Mouse (Mus musculus): ENCODE results near the gene Ggt6. TPM values are rescaled to one million over a fixed set of nuclear protein-coding genes. Genes with fewer than 3 reads are reported as not detected.
A peak's percentile ranks its signal among the peaks of the same experiment; 100 is the strongest.
"Not testable (repeated sequence)": the region's sequence is repeated elsewhere in the genome, so short reads cannot be mapped to it uniquely, and the experiment has no call there.

The Ggt6 gene
- total RNA-seq, 2 experiments from 2014 or later, result 0.80 to 3.4 TPM

DNA sequence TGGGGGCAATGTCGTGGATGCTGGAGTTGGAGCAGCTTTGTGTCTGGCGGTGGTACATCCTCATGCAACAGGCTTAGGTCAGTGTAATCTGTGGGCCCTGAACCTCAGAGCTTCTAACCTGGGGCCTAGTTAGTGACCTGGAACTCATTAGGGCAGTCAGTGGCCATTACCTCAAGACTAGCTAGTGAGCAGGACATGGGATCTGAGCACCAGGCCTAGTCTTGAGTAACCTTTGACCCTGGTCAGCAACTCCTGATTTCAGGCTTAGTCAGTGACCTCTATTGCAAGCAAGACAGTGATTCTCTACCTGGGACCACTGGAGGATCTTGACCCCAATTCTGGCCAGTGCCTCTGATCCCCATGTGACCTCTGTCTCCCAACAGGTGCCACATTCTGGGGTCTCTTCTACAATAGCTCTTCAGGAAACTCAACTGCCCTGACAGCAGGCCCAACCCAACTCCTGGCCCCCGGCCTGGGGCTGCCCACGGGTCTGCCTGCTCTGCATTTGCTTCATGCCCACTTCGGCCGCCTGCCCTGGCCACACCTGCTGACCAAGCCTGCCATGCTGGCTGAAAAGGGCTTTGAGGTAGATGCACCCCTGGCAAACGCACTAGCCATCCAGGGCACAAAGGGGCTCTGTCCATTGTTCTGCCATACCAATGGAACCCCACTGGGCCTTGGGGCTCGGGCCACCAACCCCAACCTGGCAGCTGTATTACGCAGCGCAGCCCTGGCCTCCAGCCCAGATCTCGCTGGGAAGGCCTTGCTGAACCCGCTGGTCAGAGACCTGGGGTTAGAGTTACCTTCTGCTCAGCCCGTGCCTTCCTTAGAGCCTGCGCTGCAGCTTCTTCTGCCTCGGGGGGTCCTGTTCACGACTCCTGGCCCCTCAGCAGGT is 1.7 kb downstream of the Ggt6 start:
- DNase-seq (ENCODE audit: low spot score in 2 of 2), result no peak

DNA sequence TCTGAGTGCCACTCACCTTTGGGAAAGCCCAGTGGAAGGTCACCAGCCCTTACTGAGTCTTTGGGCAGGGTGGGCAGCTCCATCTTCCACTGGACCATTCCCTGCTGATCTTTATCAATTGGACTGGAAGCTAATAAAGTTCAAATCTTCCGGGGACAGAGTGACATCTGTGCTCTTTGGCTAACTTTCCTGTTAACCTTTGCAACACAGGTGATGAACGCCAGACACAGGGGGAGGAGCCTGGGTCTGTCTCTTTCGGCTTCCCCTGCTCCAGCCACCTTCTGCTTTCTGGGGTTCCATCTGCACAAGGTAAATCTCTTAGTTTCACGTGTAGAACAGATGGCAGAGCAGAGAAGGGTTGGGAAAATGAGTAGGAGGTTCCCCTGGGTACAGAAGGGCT is 3.1 kb downstream of the Ggt6 start:
- no peak for DNase-seq (ENCODE audit: low spot score in 2 of 2)

DNA sequence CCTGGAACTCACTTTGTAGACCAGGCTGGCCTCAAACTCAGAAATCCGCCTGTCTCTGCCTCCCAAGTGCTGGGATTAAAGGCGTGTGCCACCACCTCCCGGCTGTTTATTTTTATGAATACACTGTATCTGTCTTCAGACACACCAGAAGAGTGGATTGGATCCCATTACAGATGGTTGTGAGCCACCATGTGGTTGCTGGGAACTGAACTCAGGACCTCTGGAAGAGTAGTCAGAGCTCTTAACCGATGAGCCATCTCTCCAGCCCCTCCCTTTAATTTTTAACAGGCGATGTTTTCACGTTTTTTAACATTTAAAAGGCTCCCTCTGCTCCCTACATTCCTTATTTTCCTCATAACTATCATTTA is 5.3 kb downstream of the Ggt6 start:
- not testable (repeated sequence) for DNase-seq (ENCODE audit: low spot score in 2 of 2)

DNA sequence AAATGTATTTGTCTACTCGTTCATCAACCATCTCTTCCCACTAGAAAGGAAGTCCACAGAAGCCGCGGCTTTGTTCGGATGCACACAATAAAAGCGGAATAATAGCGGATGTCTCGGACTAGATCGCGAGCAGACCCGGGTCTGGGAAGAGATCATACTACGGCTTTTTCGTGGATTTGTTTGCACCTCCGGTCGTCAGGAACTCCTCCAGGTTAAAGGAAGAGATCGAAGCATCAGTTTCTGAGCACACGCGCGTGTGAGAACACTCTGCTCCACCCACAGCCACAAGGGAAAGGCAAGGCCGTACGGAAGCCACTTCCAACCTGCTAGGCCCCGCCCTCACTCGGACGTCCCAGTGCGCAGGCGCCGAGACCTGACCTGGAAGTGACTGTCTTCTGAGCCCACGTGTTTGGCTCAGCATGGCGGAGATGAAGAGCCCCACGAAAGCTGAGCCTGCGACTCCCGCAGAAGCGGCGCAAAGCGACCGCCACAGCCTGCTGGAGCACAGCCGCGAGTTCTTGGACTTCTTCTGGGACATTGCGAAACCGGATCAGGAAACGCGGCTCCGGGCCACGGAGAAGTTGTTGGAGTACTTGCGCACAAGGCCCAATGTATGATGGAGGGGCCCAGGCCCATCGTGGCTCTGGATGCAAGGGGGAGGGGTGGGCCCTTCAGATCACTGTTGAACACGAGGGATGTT is 5.8 kb downstream of the Ggt6 start, which contains the start of gene Mybbp1a:
Gene Mybbp1a, plus strand, starts transcription at position 391 of the 700 bp plus-strand sequence.
- DNase-seq (ENCODE audit: low spot score in 2 of 2), result peak; percentile 99

DNA sequence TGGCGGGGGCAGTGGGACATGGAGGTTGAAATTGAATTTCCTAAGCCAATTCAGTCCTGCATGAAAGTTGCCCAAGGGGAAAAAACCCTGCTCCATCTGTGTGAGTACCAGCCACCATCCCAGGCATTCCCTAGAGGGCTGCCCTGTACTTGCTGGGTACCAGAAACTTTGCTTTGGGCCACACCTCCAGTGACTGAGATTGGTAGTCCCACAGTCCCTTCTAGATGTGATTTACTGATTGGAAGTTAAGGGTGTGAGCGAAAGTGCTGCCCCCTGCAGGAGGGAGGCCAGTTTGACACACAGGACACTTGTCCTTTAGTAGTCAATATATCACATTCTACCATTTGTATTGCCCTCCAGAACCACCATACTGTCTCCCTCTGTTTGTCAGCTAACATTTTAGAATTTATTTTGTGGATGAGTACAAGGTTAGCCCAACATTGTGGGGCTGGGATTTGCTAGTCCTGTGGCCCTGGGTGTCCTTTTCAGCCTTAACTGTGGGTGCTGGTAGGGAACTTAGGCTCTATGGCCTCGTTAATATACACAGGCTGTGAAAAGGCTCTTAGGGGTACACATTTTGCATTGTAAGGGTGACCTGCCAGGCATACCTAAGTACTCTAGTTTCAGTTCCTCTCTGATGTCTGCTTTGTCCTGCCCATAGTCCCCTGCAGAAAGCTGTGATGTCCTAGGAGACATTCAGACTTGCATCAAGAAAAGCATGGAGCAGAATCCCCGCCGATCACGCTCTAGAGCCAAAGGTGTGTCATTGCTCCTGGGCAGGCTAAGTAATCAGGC is 11.2 kb downstream of the Ggt6 start:
- no peak for DNase-seq (ENCODE audit: low spot score in 2 of 2)

DNA sequence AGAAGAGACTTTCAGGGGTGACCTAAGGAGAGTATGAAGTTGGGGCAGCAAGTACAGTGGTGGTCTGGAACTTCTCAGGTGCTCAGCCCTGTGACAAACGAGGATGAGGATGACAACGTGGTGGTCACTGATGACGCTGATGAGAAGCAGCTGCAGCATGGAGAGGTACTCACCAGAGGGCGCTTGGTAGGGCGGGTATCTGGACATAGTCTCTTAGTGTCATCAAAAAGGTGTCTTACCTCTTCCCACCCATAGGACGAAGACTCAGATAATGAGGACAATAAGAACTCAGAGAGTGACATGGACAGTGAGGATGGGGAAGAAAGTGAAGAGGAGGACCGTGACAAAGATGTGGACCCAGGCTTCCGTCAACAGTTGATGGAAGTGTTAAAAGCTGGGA is 12.1 kb downstream of the Ggt6 start:
- no peak for DNase-seq (ENCODE audit: low spot score in 2 of 2)

DNA sequence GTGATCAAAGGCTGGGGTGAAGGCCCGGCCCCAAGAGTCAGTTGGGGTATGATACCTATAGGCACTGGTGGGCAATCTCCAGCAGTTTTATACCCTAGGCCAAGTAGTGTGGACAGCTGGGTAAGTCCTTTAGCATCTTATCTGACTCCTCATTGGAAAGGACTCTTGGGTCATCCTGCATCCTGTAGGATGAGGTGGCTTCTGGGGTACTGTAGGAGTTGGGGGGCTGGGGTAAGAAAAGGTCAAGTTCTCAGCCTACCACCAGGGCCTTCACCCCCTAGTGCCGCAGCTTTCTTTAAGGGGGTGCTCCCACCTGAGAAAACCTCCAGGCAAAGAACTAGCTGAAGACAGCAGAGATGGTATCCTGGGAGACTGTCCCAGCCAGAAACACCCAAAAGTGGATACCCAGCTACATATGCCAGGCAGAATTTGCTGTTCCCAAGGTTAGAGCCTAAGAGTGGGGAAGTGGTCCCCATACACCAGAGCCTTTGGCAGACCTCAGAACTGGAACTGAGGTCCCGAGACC is 16.9 kb downstream of the Ggt6 start:
- no peak for DNase-seq (ENCODE audit: low spot score in 2 of 2)

DNA sequence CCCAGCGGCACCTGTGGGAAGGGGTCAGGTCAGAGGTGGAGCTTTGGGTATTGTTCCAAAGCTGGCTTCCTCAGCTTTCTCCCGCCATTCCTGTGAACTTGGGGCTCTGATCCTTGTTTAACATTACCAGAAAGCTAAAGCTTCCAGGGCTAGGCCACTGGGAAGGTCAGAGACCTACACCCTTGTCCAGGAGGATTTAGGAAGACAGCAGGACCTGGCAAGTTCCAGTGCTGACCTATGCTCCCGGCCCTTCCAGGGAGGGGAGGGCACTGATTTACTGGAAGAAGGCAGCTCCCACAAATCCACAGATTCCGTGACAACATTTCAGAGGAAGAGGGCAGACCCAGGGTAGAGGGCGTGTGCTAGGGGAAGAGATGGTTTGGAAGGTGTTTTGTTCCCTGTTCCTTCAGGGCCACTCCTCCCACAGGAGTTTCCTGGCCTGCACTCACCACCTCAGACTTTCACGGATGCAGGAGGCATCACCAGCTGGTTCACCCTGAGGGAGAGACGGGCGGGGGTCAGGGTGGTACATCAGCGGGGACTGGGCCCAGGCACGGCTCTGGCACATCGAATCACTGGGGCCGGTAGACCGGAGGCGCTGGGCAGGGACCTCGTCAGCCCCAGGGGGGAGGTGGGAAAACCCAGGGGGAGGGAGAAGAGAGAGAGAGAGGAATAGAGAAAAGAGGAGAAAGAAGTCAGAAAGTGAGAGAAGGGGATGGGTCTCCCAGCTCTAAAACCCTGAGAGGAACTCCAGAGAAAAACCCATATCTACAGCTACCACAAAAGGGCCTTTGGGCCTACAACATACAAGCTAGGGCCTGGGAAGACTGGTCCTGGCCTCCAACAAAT is 18.0 kb downstream of the Ggt6 start:
- DNase-seq (ENCODE audit: low spot score in 2 of 2), result no peak

DNA sequence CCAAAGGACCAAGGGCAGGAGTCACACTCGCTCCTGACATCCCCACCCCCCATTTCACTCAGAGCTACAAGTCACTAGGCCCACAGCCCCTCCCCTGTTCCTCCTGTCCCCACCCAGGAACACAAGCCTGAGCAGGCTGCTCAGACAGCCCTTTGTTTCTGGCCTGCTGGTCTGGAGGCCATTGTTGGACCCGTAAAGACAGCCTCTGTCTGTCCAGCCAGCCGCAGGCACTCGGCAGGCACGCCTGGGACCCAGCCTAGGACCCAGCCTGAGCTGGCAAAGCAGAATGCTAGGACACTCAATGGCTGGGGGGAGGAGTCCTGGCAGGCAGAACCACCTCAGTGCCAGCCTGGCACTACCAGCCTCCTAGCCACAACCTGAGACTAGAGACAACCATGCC is 20.4 kb downstream of the Ggt6 start:
- no peak for DNase-seq (ENCODE audit: low spot score in 2 of 2)

DNA sequence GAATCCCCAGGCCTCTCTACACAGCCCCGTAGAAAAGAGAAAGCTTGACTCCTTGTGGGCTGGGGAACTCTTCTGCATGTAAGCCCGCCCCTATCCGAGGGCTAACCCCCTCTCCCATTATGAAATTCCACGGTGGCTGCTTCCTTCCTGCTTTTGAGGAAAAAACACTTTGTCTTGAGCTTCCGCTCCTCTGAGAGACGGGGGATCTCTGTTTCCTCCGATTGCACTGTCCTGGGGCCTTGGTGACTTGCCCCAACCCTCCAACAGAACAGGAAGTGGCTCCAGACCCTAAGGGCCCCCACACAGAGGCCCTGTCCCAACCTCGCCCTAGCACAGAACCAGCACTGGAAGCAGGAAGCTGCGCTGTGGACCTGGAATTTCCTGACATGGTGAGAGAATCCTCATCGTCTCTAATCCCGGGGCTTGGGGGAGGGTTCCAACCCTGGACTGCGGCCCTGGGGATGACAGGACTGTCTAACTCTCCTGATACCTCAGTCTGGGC is 22.7 kb downstream of the Ggt6 start:
- DNase-seq (ENCODE audit: low spot score in 2 of 2), result no peak

DNA sequence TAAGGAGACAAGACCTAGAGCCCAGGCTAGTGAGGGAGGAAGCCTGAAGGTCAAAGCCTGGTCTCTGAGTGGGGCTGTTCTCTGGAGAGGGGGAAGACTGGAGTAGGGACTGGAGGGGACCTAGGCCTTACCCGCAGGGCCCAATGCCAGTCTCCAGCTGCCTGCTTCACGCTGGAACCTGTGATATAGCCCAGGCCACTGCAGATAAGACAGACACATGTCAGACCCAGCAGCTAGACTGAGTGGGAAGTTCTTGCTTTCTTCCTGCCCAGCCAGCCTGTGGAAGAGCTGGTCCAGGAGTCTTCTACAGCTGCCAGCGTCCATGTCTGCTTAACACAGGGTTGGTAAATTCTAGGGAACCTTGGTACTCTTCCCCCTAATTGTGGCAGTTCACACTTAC is 23.2 kb downstream of the Ggt6 start:
- no peak for DNase-seq (ENCODE audit: low spot score in 2 of 2)

DNA sequence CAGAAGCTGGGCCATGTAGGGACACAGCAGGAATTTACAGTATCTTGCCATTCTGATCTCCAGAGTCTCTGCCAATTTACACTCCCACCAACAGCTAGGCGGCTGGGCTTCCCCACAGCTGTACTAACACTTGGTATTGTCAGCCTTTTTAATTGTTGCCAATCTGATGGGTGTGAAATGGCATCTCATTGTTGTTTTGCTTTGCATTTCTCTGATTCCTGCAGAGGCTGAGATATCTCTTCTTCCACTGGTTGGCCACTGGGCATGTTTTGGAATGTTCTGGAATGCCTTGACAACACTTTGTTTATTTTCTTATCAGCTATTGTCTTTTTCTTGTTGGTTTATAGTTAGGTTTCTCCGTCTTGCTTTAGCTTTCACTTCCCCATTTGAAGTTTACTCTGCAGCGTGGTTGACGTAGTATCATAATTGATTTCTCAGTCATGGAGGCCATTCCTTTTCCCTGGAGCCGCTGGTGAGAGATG is 26.2 kb downstream of the Ggt6 start:
- no peak for DNase-seq (ENCODE audit: low spot score in 2 of 2)

DNA sequence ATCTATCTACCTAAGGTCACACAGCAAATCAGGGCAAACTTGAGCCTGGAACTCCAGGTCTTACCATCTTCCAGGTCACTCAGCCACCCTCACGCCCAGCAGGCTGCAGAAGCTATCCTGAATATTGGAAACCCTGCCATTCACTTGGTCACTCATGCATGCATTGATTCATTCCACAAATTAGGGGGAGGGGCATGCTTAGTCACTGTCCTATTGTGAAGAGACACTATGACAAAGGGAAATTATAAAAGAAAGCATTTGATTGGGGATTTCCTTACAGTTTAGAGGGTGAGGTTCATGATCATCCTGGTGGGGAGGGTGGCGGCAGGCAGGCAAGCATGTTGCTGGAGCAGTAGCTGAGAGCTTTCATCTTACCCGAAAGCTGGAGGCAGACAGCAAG is 29.5 kb downstream of the Ggt6 start:
- no peak for DNase-seq (ENCODE audit: low spot score in 2 of 2)

DNA sequence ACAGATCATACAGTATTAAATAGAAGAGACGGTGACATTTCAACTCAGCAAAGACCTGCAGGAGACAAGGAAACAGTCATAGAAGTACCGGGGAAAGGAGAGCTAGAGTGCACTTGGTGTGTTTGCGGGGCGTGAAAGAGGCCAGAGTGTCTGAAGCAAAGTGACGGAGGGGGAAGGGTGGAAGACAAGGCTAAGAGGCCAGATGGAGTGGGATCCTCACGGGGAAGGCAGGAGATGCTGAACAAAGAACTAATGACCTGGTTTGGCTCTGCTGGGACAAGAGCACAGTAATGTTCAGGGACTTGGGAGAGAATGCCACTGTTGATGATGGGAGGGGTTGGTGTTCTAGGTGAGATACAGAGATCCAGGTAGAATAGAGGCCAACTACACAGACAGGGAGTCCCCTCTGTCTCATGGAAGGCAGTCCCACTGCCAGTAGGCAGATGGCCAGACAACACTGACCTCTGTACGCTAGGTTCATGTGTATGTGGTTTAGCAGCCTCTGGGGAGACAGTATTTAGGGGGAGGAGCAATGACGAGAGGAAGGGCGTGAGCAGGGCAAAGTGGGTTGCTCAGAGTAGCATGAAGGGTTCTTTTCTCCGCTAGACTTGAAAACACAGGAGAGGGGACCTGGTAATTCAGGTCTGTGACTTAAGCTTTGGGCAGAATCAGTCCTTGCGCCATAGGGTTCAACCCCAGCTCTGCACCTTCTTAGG is 30.8 kb downstream of the Ggt6 start:
- no peak for DNase-seq (ENCODE audit: low spot score in 2 of 2)

DNA sequence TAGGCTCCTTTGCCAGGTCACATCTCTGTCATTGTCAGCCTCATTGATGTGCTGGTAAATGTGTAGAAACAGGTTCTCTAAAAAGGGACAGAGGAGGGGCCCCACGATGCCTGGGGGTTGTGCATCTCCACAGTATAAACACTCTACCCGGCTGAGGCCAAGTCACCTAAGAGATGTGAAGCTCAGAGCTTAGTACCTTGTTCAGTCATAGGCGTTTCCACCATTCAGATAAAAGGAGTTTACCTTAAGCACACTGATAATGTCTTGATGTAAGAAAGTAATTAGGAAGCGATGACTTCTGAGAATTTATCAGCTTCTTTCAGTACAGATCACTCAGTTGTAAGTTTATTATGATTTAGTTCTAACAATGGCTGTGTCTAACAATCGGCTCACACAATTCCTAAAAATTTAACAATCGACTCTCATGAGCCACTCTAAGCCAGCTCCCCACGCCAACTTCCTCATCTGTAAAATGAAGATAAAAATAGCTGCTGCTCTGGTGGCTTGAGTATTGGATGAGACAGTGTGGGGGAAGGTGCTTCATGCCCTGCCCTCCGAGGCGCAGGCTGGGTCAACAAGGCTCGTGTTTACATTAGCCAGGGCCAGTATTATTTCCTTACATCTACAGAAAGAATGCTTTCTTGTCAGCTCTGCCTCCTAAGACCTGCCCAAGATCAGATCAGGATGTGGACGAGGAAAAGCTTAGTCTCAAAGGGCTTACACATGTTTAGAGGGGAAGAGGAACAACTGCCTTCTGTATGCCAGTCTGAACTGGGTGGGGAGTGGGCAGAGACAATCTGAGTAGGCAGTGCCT is 31.6 kb downstream of the Ggt6 start:
- no peak for DNase-seq (ENCODE audit: low spot score in 2 of 2)

DNA sequence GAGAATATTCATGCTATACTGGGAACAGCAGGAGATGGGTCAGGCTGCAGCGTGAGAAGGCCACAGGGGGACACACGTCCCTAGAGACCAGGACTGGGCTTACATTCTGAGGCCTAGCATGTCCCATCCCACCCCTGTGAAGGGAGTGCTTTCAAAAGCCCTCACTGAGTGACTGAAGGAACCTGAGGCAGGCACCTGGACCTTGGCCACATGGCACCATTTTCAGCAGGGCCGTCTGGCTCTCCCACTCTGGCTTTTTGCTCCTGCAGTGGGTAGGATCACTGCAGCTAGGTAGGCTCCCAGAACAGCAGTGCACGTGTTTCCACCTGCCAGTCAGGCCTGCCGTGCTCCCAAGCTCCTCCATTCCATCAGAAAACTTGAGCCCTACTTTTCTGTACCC is 33.2 kb downstream of the Ggt6 start:
- no peak for DNase-seq (ENCODE audit: low spot score in 2 of 2)

DNA sequence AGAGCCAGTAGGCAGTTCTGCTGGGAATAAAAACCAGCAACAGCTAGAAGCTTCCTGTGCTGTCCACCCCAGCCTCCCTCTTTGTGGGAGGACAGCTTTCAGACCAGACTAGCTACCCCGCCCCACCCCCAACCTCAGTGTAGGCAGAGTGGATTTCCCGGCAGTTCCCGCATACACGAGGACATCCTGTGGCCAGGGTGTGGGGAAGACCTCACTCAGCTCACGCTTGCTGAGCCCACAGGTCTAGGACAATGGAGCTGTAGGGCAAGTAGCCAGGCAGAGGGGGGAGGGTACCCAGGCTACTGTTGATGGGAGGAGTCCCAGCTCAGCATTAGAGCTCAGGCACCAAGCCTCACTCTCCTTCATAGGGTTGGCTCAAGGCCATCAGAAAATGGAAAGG is 33.9 kb downstream of the Ggt6 start:
- DNase-seq (ENCODE audit: low spot score in 2 of 2), result peak; percentile 15 to 41

DNA sequence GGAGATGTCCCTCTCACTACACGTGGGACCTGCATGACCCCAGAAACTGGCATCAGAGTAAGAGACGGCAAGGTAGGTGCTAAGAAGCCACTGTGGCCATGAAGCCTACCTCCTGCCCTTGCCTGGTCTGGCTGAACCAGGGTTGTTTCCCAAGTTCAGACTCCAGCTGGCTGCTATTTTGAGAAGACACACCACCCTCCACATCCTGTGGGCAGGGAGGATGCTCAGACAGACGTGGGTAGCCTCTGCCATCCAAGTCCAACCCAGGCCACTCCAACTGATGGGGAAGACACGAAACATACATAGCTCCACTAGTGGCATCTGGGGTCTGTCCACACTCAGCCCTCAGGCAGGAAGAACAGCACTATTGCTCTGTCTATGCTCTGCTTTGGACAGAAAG is 34.7 kb downstream of the Ggt6 start:
- no peak for DNase-seq (ENCODE audit: low spot score in 2 of 2)

DNA sequence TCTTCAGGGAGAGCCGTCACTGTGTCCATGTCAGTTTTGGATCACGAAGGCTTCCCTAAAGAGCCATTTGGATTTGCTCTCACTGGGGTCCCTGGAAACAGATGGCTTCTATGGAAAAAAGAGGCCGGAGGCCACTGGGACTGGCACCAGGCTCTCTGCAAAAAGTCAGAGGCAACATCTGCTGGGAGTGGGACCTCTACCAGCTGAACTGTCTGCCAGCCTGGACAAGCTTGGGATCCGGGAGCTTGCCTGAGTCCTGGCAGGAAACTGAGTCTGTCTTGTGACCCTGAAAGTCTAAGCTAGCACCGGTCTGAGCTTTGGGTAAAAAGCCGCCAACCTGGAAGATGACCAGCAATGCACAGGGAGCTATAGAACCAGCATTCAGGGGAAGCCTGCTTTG is 36.1 kb downstream of the Ggt6 start:
- DNase-seq (ENCODE audit: low spot score in 2 of 2), result no peak

All from adrenal gland, adult 18-20 months (tissue).